Mouse (Mus musculus) gonadal fat pad, adult 2 months (tissue): ENCODE data around the gene Disc1. TPM values are rescaled to one million over a fixed set of nuclear protein-coding genes. Genes with fewer than 3 reads are reported as not detected.

Experiments used
- DNase-seq: peaks from one replicate; pipeline ENCODE4 v3.0.0-alpha.2; 2012; ENCODE audit warnings: low read depth
- polyA plus RNA-seq: library from polyadenylated mRNA; depleted of rRNA; stranded (reverse); fragments of >200 nt; gene quantifications from 2 replicates; pipeline ENCODE4 v1.2.3, GENCODE M21; 2012

Gene Disc1
- polyA plus RNA-seq, 1 experiment = 1.1 TPM

DNA sequence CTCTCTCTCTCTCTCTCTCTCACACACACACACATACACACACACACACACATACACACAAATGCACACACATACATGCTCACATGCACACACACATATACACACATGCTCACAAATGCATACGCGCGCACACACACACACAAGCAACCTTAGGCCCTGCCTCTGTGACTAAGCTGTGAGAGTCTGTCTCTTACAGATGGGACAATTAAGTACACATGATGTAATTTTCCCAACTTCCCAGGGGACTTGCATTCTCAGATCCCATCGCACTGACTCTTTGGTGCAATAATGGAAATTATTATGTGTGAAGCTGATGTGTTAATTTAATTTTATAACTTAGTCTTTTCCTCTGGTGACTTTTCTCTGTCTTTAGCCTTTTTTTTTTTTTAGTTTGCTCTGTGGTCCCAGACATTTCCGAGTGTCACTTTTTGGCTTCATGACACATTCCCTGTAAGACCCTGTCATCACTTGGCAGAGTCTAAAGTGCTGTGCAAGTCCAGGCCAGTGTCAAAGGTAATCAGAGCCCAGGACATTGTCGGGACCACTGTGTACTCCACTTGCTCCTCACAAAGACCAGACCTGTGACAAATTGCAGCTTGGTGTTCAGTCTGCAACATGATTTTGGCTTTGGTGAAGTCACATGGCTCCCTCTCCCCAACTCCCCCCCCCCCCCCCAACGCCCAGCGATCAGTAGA, 205.0 kb downstream of the Disc1 start:
- DNase-seq = no peak

DNA sequence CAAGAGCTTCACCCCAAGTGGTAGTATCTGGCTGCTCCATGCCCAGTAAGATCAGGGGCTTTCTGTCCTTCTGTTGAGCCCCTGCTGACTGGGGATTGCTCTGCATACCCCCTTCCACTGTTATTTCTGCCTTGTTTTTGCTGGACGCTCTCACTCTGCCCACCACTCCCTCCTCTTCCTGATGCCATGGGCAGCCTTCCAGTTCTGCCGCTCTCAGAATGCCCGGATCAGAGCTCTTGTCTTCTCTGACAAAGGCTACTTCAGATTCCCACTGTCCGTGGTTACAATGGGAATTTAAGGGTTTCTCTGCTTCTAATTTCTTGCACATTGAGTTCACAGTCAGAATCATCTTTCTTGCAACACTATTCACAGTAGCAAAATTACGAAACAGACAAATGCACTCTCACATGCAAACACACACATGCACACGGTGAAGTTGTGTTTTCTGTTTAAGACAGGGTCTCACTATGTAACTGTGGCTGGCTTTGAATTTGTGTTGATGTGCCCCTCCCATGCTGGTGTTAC, 214.2 kb downstream of the Disc1 start:
- no peak for DNase-seq

DNA sequence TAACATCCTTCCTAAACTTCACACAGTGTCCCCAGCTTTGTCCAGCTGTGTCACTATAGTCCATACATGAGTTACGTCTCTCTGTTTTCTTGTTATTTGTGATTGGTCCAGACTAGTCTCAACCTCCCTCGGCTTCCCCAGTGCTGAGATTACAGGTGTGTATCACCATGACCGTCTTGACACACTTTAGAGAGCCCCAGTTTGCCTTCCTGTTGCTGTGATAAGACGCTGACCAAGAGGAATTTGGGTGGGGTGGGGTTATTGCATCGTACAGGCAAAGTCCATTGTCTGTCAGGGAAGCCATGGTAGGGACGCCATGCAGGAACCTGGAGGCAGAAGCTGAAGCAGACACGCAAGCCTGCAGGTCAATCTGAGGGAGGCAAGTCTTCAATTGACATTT, 216.3 kb downstream of the Disc1 start:
- no peak for DNase-seq

DNA sequence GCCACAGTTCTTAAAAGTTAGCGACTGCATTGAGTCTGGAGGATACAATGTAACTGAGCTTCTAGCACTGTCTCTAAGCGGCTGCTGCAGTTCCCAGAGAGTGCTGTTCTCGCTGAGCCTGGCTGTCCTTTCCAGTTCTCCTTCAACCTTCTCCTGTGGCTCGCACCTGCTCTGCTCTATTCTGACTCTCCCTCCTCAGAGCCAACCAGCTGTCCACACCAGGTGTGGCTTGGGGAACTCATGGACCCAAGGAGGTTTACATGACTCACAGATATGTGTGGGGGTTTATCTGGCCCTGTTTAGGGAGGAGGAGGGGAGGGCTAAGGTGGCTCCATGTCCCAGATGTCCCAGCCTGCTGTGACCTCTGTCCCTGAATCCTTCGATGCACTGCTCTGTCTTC, 217.4 kb downstream of the Disc1 start:
- no peak for DNase-seq

- DNase-seq = no peak
Observed at GRCm38 (mm10) chr8:125272089-125272866, 218.3 kb downstream of the Disc1 start.

- DNase-seq = no peak
Observed at GRCm38 (mm10) chr8:125277071-125277682, 223.2 kb downstream of the Disc1 start.

GRCm38 (mm10) chr8:125279156-125279555, 225.2 kb downstream of the Disc1 start:
- DNase-seq = no peak

DNA sequence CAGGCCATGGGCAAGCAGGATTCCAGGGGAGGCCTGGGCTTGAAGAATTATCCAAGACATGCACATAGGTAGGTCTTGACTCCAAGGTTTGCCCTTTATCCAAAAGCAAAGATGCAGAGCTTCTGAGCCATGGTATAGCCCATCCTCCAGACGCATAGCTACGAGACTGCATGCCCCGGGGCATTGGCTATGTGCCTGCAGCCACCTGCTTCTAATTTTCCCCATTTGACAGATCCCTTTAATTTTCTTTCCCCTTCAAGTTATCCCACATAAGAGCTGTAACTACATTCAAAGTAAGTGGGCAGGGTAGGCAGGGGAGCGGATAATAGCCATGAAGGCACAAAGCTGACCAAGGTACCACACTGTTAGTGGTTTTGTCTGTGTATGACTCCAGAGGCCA, 225.9 kb downstream of the Disc1 start:
- no peak for DNase-seq

DNA sequence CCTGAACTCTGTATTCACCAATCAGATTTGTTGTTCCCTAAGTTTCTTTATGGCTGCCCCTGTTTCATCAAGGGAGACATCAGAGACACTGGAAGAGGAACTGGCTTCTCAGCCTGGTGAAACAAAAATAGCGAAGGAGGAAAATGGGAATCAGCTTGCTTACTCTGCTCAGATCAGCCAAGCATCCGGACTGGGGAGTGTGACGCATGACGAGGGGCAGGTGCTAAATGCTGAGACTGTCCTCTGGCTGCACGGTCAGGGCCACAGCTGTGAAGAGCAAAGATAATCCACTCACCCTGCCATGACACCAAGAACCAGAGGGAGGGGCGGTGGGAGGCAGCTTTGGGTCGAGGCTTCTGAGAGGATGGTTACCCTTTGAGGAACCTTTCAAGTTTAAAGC, 228.5 kb downstream of the Disc1 start:
- DNase-seq = no peak

DNA sequence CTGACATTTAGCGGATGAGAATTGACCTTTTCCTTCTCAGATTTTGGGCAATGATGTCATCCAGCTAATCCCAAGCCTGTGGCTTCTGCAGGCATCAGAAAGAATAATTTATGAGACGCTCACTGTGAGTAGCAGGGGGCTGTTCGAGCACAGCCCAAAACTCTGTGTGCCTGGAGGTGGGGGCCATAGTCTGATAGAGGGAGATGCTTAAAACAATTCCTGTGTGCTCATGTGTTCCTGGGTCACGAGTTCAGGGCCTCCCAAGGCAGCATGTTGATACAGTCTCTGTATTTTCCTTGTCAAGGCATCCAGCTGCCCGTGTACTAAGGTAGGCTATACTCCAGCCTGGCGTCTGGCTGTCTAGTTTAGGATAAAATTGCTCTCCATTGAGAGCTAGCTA, 229.5 kb downstream of the Disc1 start:
- no peak for DNase-seq

DNA sequence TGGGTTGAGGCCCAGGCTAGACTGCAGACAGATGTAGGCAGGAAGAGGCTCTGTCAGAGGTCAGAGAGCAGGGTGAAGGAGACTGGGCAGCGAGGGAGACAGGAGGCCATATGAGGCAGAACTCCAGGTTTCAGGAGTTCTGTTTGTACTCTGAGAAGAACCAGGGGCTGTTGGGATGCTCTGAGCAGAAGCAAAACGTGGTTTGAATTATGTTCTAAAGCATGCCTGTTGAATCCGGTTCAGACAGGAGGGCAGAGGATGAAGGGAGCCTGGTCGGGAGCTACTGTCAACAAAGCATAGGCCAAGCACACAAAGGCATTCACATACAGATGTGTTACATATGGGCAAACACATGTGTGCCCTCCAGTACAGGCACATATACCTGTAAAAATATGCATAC, 230.9 kb downstream of the Disc1 start:
- DNase-seq = no peak

- no peak for DNase-seq
Observed at GRCm38 (mm10) chr8:125285391-125285790, 231.4 kb downstream of the Disc1 start.

GRCm38 (mm10) chr8:125285966-125286681, 232.1 kb downstream of the Disc1 start:
- no peak for DNase-seq

DNA sequence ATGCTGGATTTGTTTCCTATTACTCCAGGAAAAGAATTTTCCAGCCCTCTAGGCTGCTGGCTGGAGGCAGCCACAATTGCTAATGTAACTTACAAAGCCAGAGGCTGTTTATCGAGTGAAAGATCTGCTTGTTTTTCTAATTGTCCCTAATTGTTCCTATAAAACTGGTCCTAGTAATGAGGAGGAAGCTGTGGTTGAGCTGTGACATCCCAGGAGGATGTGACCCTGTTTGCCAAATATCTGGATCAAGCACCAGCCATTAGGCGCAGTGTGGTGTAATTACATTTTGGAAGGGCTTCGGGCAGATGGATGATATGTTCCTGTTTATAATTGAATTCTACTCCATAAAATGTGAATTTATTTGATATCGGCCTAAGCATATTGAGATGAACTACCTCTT, 233.3 kb downstream of the Disc1 start:
- no peak for DNase-seq

DNA sequence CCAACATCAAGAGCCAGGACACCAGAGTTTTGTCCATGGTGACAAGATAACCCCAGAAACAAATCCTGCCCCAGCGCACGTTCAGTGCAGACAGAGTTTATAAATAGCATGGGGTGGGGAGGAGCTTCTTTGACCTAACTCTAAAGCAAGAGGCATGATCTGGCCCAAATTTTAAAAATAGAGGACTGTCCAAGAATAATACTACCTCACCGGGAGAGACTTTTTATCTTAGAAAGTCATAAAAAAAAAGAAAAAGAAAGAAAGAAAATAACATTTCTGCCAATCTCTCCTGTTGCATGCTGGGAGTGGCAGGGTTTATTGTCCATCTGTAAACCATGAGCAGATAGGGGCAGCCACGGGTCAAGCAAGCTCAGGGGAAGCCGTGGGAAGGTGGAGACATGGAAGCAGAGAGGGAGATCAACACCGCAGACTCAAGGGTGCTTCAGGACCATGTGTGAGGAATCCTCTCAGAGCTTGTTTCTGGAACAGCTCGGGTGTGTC, 233.9 kb downstream of the Disc1 start:
- no peak for DNase-seq

GRCm38 (mm10) chr8:125291506-125291905, 237.5 kb downstream of the Disc1 start:
- DNase-seq = no peak

GRCm38 (mm10) chr8:125291932-125292717, 238.1 kb downstream of the Disc1 start:
- DNase-seq = no peak

DNA sequence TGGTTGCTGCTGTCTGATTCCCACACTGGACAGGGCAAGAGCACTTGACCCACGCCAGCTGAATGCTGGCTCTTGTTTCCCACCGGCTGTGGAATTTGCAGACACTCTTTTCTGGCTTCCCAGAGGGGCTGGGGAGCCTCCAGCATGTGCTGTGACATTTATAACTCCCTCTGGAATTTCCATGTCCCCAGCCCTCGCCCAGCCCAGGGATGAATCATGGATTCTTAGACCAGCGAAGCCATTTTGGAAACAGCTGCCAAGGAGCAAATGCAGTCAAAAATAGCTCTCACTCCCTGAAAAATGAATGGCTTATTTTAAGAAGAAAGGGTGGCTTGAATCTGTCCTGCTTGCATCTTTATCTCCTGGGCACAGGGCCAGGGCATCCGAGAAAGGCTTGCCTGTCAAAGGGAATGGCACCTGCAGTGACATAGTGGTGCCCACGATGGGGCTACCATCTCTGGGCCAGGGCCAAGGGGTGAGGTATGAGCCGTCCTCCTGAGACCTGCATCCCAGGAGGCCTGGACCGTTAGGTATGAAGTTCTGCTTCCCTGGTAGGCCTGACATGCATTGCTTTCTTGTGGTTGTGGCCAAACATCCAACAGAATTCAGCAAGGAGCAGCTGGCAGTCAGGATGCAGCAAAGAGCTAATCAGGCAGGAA, 239.1 kb downstream of the Disc1 start:
- no peak for DNase-seq

- no peak for DNase-seq
Observed at GRCm38 (mm10) chr8:125299248-125299647, 245.3 kb downstream of the Disc1 start.

- DNase-seq = no peak
Observed at GRCm38 (mm10) chr8:125301931-125302361, 248.0 kb downstream of the Disc1 start.
